Mouse (Mus musculus) bone marrow, adult 2 months (tissue): Measurements from ENCODE around the gene Hist1h4f.

Experiments
- CTCF ChIP-seq: fragments of 200-500 bp; IDR thresholded peaks from 2 replicates; pipeline ENCODE4 v1.5.1; 2011; ENCODE audit warnings: low read length, control low read depth; ENCODE audit not compliant: control insufficient read depth, insufficient read depth
- POLR2A ChIP-seq: fragments of 200-500 bp; IDR thresholded peaks from 2 replicates; pipeline ENCODE4 v1.6.1; 2011; ENCODE audit warnings: low read depth, mild to moderate bottlenecking, control low read depth, low read length, borderline replicate concordance; ENCODE audit not compliant: control insufficient read depth

DNA sequence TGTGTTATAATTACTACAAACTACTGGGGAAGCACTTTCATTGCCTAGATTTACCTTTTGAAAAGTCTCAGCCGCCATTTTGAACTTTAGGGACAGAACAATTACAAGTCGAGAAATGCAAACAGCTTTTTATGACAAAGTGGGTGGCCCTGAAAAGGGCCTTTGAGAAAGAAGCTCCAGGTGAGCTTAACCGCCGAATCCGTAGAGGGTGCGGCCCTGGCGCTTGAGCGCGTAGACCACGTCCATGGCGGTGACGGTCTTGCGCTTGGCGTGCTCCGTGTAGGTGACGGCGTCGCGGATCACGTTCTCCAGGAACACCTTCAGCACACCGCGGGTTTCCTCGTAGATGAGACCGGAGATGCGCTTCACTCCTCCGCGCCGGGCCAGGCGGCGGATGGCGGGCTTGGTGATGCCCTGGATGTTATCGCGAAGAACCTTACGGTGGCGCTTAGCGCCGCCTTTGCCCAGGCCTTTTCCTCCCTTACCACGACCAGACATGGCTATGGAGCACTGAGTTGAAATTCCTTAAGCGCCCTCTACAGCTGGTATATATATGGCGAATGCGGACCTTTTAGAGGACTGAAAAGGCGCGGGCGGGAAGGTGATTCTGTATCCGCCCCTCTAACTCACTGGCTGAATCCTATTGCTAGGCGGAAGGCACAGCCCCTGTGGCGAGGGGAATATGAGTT is at the start of gene Hist1h4f:
- TF ChIP-seq POLR2A, result peak; percentile 99
- peak; percentile 31; the same call in 1 of the 2 replicates for TF ChIP-seq CTCF
